Mouse (Mus musculus) heart, postnatal 0 days (tissue): ENCODE data around the gene Nsmce4a. TPM values are rescaled to one million over a fixed set of nuclear protein-coding genes. Genes with fewer than 3 reads are reported as not detected.

ENCODE experiments used
- ATAC-seq: fragments of 200-750 bp; cut with Nextera tagmentation; 2 replicates; pipeline ENCODE4 v1.8.0; 2017; ENCODE audit warnings: low read depth, moderate number of reproducible peaks, moderate library complexity; ENCODE audit not compliant: insufficient read depth
- DNase-seq: peaks from one replicate; pipeline ENCODE4 v3.0.0-alpha.2; 2016; ENCODE audit warnings: low spot score
- H3K27ac ChIP-seq: fragments of 300-500 bp; sonication (generic); 2 replicates; pipeline ENCODE4 v1.5.1; 2014; ENCODE audit warnings: low read depth, mild to moderate bottlenecking
- H3K27me3 ChIP-seq: fragments of 300-500 bp; sonication (generic); 2 replicates; pipeline ENCODE4 v1.6.1; 2014; ENCODE audit warnings: low read length, mixed read lengths; ENCODE audit not compliant: control insufficient read depth, insufficient read depth
- H3K36me3 ChIP-seq: fragments of 300-500 bp; sonication (generic); replicated peaks from 2 replicates; pipeline ENCODE4 v1.6.1; 2014; ENCODE audit warnings: low read length, mixed read lengths; ENCODE audit not compliant: control insufficient read depth, insufficient read depth
- H3K4me1 ChIP-seq: fragments of 300-500 bp; sonication (generic); 2 replicates; pipeline ENCODE4 v1.6.1; 2014; ENCODE audit warnings: antibody characterized with exemption; ENCODE audit not compliant: control insufficient read depth, insufficient read depth
- H3K4me2 ChIP-seq: fragments of 300-500 bp; sonication (generic); 2 replicates; pipeline ENCODE4 v1.6.1; 2014; ENCODE audit warnings: low read depth, mild to moderate bottlenecking, low read length, moderate library complexity
- H3K4me3 ChIP-seq: fragments of 300-500 bp; sonication (generic); 2 replicates; pipeline ENCODE4 v1.5.1; 2014; ENCODE audit warnings: low read depth, low read length
- H3K9ac ChIP-seq: fragments of 300-500 bp; sonication (generic); replicated peaks from 2 replicates; pipeline ENCODE4 v1.6.1; 2014; ENCODE audit warnings: low read depth, low read length, mixed read lengths
- H3K9me3 ChIP-seq: fragments of 300-500 bp; sonication (generic); replicated peaks from 2 replicates; pipeline ENCODE4 v1.6.1; 2016; ENCODE audit warnings: low read length; ENCODE audit not compliant: control insufficient read depth
- CTCF ChIP-seq: IDR thresholded peaks from 2 replicates; pipeline ENCODE4 v1.5.1; 2016; ENCODE audit warnings: antibody characterized with exemption, control low read depth, low read depth
- EP300 ChIP-seq: IDR thresholded peaks from 2 replicates; pipeline ENCODE4 v1.6.1; 2016; ENCODE audit warnings: antibody characterized with exemption, low read depth
- WGBS: fragments of 180-500 bp; shearing (Covaris S2); extraction: QIAGEN DNeasy Blood & Tissue Kit; methylation state at CpG from one replicate; pipeline ENCODE4 v1.1.7; 2014; 5-methylcytosine and 5-hydroxymethylcytosine counted together
- polyA plus RNA-seq: library from polyadenylated mRNA; unstranded; fragments of >200 nt; fragmentation: Nextera tagmentation; extraction: Ambion mirVana; gene quantifications from 2 replicates; pipeline ENCODE4 v1.2.1, GENCODE M21; 2015
- total RNA-seq: library from RNA; depleted of rRNA; stranded (reverse); fragments of >200 nt; gene quantifications from 2 replicates; pipeline ENCODE4 v1.2.3, GENCODE M21; 2014; ENCODE audit warnings: low replicate concordance

Gene Nsmce4a
- total and polyA plus RNA-seq, 2 experiments from 2014 or later: 56.9 to 96.9 TPM

DNA sequence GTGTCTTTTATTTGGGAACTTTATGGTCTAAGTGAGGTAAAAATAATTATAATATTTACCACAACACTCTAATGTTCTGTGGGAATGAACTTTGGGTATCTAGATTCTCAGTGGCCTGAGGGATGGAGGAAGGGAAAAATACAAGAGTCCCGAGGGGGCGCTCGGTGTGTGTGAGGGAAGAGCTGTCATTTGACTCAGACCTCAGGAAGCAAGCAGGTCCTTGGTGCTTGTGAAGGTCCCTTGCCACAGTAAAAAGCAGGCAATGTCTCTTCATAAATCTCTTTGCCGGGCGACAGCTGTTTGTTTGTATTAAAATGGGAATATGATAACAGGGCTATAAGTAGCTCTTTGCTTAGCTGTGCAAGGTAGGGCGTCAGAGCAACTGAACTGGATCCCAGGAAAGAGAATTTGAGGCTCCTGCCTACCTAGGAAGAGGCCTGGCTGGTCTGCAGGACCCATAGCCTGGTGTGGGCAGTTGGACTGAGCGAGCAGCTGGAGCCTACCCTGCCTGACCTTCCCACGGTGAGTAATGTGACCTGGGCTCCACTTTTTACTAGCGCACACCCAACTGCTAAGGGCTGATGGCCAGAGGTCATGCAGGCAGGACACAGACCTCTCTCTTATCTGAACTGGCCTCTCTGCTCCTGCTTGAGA, 4.0 kb downstream of the Nsmce4a start:
- TF ChIP-seq EP300 (no peak), CTCF (no peak)
- Histone ChIP-seq H3K4me2 (no peak overlapping the region), H3K4me3 (no peak overlapping the region), H3K36me3 (no peaks in the 10 kb centered on the region), H3K4me1 (peaks cover 10% of the 10 kb centered on the region), H3K9ac (no peak overlapping the region; the same call in 1 of the 2 replicates), H3K27ac (peak overlapping the region; percentile 83), H3K27me3 (no peaks in the 10 kb centered on the region), H3K9me3 (no peaks in the 10 kb centered on the region)
- ATAC-seq (peak; percentile 65), DNase-seq (peak; percentile 42)
- 27% methylated on average over 9 of the region's 9 CpGs for WGBS

DNA sequence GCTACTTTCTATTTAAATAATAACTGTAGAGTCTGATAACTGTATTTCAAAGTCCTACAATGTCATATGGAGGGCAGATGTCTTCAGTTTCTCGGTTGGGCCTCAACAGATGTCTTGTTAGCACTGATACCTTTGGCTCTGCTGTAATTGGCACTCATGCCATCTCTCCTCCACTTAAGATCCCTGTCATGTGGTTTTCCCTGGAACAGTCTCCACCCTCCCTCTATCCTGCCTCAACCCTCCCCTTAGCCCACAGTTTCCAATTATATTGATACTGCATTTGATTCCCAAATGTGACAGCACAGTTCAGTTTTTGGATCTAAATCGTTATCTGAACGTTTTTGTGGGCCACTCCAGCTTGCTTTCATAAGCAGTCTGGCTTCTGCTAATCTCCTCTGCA, 8.3 kb downstream of the Nsmce4a start:
- Histone ChIP-seq H3K27me3 (no peaks in the 10 kb centered on the region), H3K9ac (no peak overlapping the region), H3K4me1 (peaks cover 10% of the 10 kb centered on the region), H3K9me3 (no peaks in the 10 kb centered on the region), H3K36me3 (no peaks in the 10 kb centered on the region), H3K27ac (no peak overlapping the region), H3K4me2 (no peak overlapping the region), H3K4me3 (no peak overlapping the region)
- TF ChIP-seq EP300 (no peak), CTCF (no peak)
- 37% methylated on average over 3 of the region's 3 CpGs for WGBS
- DNase-seq (no peak), ATAC-seq (no peak)

GRCm38 (mm10) chr7:130563880-130564279, 9.0 kb downstream of the Nsmce4a start:
- Histone ChIP-seq H3K9me3 (no peaks in the 10 kb centered on the region), H3K4me3 (no peak overlapping the region), H3K36me3 (no peaks in the 10 kb centered on the region), H3K9ac (no peak overlapping the region), H3K27me3 (no peaks in the 10 kb centered on the region), H3K4me1 (peaks cover 4% of the 10 kb centered on the region; the same call in 1 of the 2 replicates), H3K4me2 (no peak overlapping the region), H3K27ac (no peak overlapping the region)
- no peak for ATAC-seq
- no peak for TF ChIP-seq EP300
- no peak for TF ChIP-seq CTCF
- WGBS: 42% methylated on average over 4 of the region's 4 CpGs
- DNase-seq: no peak

DNA sequence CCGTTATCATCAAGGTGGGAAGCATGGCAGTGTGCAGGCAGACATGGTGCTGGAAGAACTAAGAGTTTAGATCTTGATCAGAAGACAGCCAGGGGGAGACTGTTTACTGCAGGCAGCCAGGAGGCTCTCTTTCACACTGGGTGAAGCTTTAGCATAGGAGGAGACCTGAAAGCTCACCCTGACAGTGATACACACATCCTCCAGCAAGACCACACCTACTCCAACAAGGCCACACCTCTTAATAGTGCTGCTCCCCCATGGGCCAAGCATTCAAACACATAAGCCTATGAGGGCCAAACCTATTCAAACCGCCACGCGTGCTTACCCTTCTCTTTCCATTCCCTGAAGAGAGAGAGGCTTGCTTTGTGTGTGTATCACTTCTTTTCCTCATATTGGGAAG, 9.6 kb downstream of the Nsmce4a start:
- 91% methylated on average over 4 of the region's 4 CpGs for WGBS
- no peaks in the 10 kb centered on the region for H3K36me3 ChIP-seq

GRCm38 (mm10) chr7:130560933-130561332, 12.0 kb downstream of the Nsmce4a start:
- DNase-seq (no peak), ATAC-seq (no peak)
- no peaks in the 10 kb centered on the region for H3K9me3 ChIP-seq
- 0 out of 2 replicates have a peak, but pooled peaks cover 8% of the 10 kb centered on the region for H3K4me1 ChIP-seq
- no peaks in the 10 kb centered on the region for H3K27me3 ChIP-seq
- H3K9ac ChIP-seq: no peak overlapping the region
- H3K4me3 ChIP-seq: no peak overlapping the region
- no peak for TF ChIP-seq CTCF
- no peaks in the 10 kb centered on the region for H3K36me3 ChIP-seq
- H3K4me2 ChIP-seq: no peak overlapping the region
- no peak overlapping the region for H3K27ac ChIP-seq
- 73% methylated on average over 1 of the region's 1 CpGs for WGBS

More for the DNA sequence above, 9.6 kb downstream of the Nsmce4a start:
- Histone ChIP-seq H3K27ac (no peak overlapping the region), H3K4me1 (0 out of 2 replicates have a peak, but pooled peaks cover 4% of the 10 kb centered on the region), H3K4me3 (no peak overlapping the region), H3K9me3 (no peaks in the 10 kb centered on the region), H3K27me3 (no peaks in the 10 kb centered on the region), H3K4me2 (no peak overlapping the region), H3K9ac (no peak overlapping the region)
- TF ChIP-seq CTCF (no peak), EP300 (no peak)
- DNase-seq (no peak), ATAC-seq (no peak)

GRCm38 (mm10) chr7:130558592-130558991, 14.3 kb downstream of the Nsmce4a start:
- Histone ChIP-seq H3K9ac (no peak overlapping the region), H3K4me3 (no peak overlapping the region), H3K4me2 (no peak overlapping the region), H3K27ac (no peak overlapping the region), H3K27me3 (no peaks in the 10 kb centered on the region), H3K36me3 (no peaks in the 10 kb centered on the region), H3K4me1 (peaks cover 15% of the 10 kb centered on the region; the same call in 1 of the 2 replicates), H3K9me3 (no peaks in the 10 kb centered on the region)
- WGBS: 68% methylated on average over 4 of the region's 4 CpGs
- no peak for TF ChIP-seq EP300
- no peak for TF ChIP-seq CTCF
- DNase-seq: no peak
- ATAC-seq: no peak
